Comparison of ENCODE assay signal across 17 mouse cellular contexts in genomic region chr5:113690069-113690548, GRCm38 (mm10). TPM values are rescaled to one million over a fixed set of nuclear protein-coding genes. Genes with fewer than 3 reads are reported as not detected.
DNase-seq lines count a peak whose midpoint lies in the region; ATAC-seq lines count a peak whose summit lies in the region.
"Had no signal": no experiment of that assay in that cellular context is flagged by ENCODE, and none has a peak within 500 bp of the region (broad histone marks: within the 10 kb centered on the region; RNA-seq: fewer than 3 reads in every experiment).

No protein-coding gene starts in this region.

- no peaks in the 10 kb centered on the region for H3K27me3 ChIP-seq in neural tube, embryonic 11.5 days (ENCODE audit: control insufficient read depth, insufficient read depth, low read length)
- no peaks in the 10 kb centered on the region for H3K27me3 ChIP-seq in forebrain, embryonic 15.5 days
- H3K27me3 ChIP-seq in midbrain, embryonic 14.5 days (ENCODE audit: control insufficient read depth, insufficient read depth, low read length) = no peaks in the 10 kb centered on the region

- H3K36me3 ChIP-seq in neural tube, embryonic 11.5 days (ENCODE audit: control insufficient read depth, insufficient read depth, low read length) = no peaks in the 10 kb centered on the region
- no peaks in the 10 kb centered on the region for H3K36me3 ChIP-seq in forebrain, embryonic 15.5 days
- H3K36me3 ChIP-seq in midbrain, embryonic 14.5 days (ENCODE audit: control insufficient read depth, insufficient read depth, low read length) = no peaks in the 10 kb centered on the region
- H3K36me3 ChIP-seq: heart, embryonic 12.5 days had no signal

- no peaks in the 10 kb centered on the region for H3K9me3 ChIP-seq in neural tube, embryonic 11.5 days (ENCODE audit: control insufficient read depth, low read length)
- H3K9me3 ChIP-seq in forebrain, embryonic 15.5 days = no peaks in the 10 kb centered on the region
- no peaks in the 10 kb centered on the region for H3K9me3 ChIP-seq in midbrain, embryonic 14.5 days (ENCODE audit: control insufficient read depth, low read length)

- H3K9ac ChIP-seq in neural tube, embryonic 11.5 days (ENCODE audit: low read length) = no peak overlapping the region
- no peak overlapping the region; the same call in 1 of the 2 replicates for H3K9ac ChIP-seq in forebrain, embryonic 15.5 days (replicated peaks)
- H3K9ac ChIP-seq in midbrain, embryonic 14.5 days (replicated peaks; ENCODE audit: low read length) = no peak overlapping the region
- H3K9ac ChIP-seq: heart, embryonic 12.5 days had no signal

- DNase-seq in neural tube, embryonic 11.5 days (ENCODE audit: low spot score) = peak; percentile 61
- no peak for DNase-seq in neural tube, embryonic 10.5 days (ENCODE audit: extremely low spot score, low spot score)
- DNase-seq in midbrain, embryonic 14.5 days = peak; percentile 84
- no peak for DNase-seq in urinary bladder, postnatal 14 days (ENCODE audit: low spot score)
- no peak for DNase-seq in kidney, postnatal 25 days
- DNase-seq: adrenal gland, postnatal 14 days; gastrocnemius, postnatal 10 days; kidney, postnatal 4 days; right cerebral cortex, postnatal 4 days had no signal

- WGBS in neural tube, embryonic 11.5 days = 54% methylated on average over 15 of the region's 15 CpGs
- WGBS in forebrain, embryonic 15.5 days = 30% methylated on average over 15 of the region's 15 CpGs
- WGBS in midbrain, embryonic 14.5 days = 27% methylated on average over 15 of the region's 15 CpGs

- ATAC-seq in neural tube, embryonic 11.5 days (ENCODE audit: insufficient read depth, low FRiP score, low TSS enrichment) = peak; percentile 87
- peak; percentile 75 for ATAC-seq in forebrain, embryonic 15.5 days (replicated peaks)
- ATAC-seq in midbrain, embryonic 14.5 days (ENCODE audit: low FRiP score, low TSS enrichment) = peak; percentile 66; the same call in 1 of the 2 replicates
- ATAC-seq in inflammation-experienced regulatory T-cells, adult 6 months = no peak

- H3K4me1 ChIP-seq in neural tube, embryonic 11.5 days (ENCODE audit: control insufficient read depth, insufficient read depth, low read length) = 0 out of 2 replicates have a peak, but pooled peaks cover 5% of the 10 kb centered on the region
- H3K4me1 ChIP-seq in forebrain, embryonic 15.5 days = peaks cover 21% of the 10 kb centered on the region
- peaks cover 12% of the 10 kb centered on the region for H3K4me1 ChIP-seq in midbrain, embryonic 14.5 days (ENCODE audit: control insufficient read depth, insufficient read depth, low read length)
- H3K4me1 ChIP-seq: heart, embryonic 12.5 days had no signal

- 0 out of 2 replicates have a peak overlapping the region, but pooled peaks have one; percentile 35 for H3K27ac ChIP-seq in neural tube, embryonic 11.5 days (ENCODE audit: low read depth, low read length)
- H3K27ac ChIP-seq in forebrain, embryonic 15.5 days (replicated peaks) = peak overlapping the region; percentile 61
- H3K27ac ChIP-seq in midbrain, embryonic 14.5 days (replicated peaks; ENCODE audit: low read depth, low read length) = peak overlapping the region; percentile 70

- no peak overlapping the region for H3K4me3 ChIP-seq in neural tube, embryonic 11.5 days (ENCODE audit: low read depth, low read length)
- peak overlapping the region; percentile 14 for H3K4me3 ChIP-seq in forebrain, embryonic 15.5 days
- no peak overlapping the region for H3K4me3 ChIP-seq in midbrain, embryonic 14.5 days (replicated peaks; ENCODE audit: low read depth, low read length)
- H3K4me3 ChIP-seq: heart, embryonic 12.5 days had no signal

- no peak overlapping the region for H3K4me2 ChIP-seq in neural tube, embryonic 11.5 days (ENCODE audit: low read depth)
- H3K4me2 ChIP-seq in forebrain, embryonic 15.5 days (replicated peaks) = peak overlapping the region; percentile 25
- H3K4me2 ChIP-seq in midbrain, embryonic 14.5 days (ENCODE audit: low read length) = peak overlapping the region; percentile 33
- H3K4me2 ChIP-seq: heart, embryonic 12.5 days had no signal

RNA-seq across cellular contexts. Expression of gene 1700069L16Rik, which starts 34.5 kb away (rescaled TPM):
- polyA plus RNA-seq in neural tube, embryonic 11.5 days (2014; fragmentation: Nextera tagmentation; extraction: Ambion mirVana) = not detected in 2 replicates
- polyA plus RNA-seq in forebrain, embryonic 15.5 days (2015; fragmentation: Nextera tagmentation; extraction: Ambion mirVana) = not detected in 2 replicates
- polyA plus RNA-seq in midbrain, embryonic 14.5 days (2014; fragmentation: Nextera tagmentation; extraction: Ambion mirVana) = not detected in 2 replicates
- not detected for polyA plus RNA-seq in inflammation-experienced regulatory T-cells, adult 6 months (2017; shearing (Covaris generic))
- polyA plus RNA-seq: heart, embryonic 12.5 days; intestine, embryonic 14.5 days; limb, embryonic 11.5 days; liver, embryonic 16.5 days; stomach, embryonic 16.5 days; urinary bladder, adult 2 months had no signal

RNA-seq across cellular contexts. Expression of gene Cmklr1, which starts 39.9 kb away (rescaled TPM):
- 1.8 and 1.9 TPM in 2 replicates for polyA plus RNA-seq in neural tube, embryonic 11.5 days (2014; fragmentation: Nextera tagmentation; extraction: Ambion mirVana)
- 1.3 and 1.4 TPM in 2 replicates for polyA plus RNA-seq in forebrain, embryonic 15.5 days (2015; fragmentation: Nextera tagmentation; extraction: Ambion mirVana)
- 1.2 and 2.1 TPM in 2 replicates for polyA plus RNA-seq in midbrain, embryonic 14.5 days (2014; fragmentation: Nextera tagmentation; extraction: Ambion mirVana)
- polyA plus RNA-seq in inflammation-experienced regulatory T-cells, adult 6 months (2017; shearing (Covaris generic)) = under 1 TPM in 1 of 3 experiments, not detected in 2; 0.24 TPM

RNA-seq across cellular contexts. Expression of gene Ficd, which starts 45.5 kb away (rescaled TPM):
- polyA plus RNA-seq in neural tube, embryonic 11.5 days (2014; fragmentation: Nextera tagmentation; extraction: Ambion mirVana) = 3.7 and 4.7 TPM in 2 replicates
- 7.8 and 9.0 TPM in 2 replicates for polyA plus RNA-seq in forebrain, embryonic 15.5 days (2015; fragmentation: Nextera tagmentation; extraction: Ambion mirVana)
- polyA plus RNA-seq in midbrain, embryonic 14.5 days (2014; fragmentation: Nextera tagmentation; extraction: Ambion mirVana) = 6.7 TPM in 2 replicates
- polyA plus RNA-seq in inflammation-experienced regulatory T-cells, adult 6 months (2017; shearing (Covaris generic)) = 1 to 10 TPM; 4.4 to 4.9 (median 4.7) TPM

Comparison
In these comparisons a context has a peak if more than half of its experiments do, and no peak if none do; other contexts are left out.
1. DNase-seq: peak in neural tube, embryonic 11.5 days (single experiment) and midbrain, embryonic 14.5 days (single experiment); none in neural tube, embryonic 10.5 days (single experiment), urinary bladder, postnatal 14 days (single experiment) and kidney, postnatal 25 days (0 of 2).
2. Peak in every context shown above with its lines, with median percentiles within 50 percentile points of each other: H3K27ac ChIP-seq.